Mouse (Mus musculus) liver, embryonic 16.5 days (tissue): Measurements from ENCODE around the gene Prkca. TPM values are rescaled to one million over a fixed set of nuclear protein-coding genes. Genes with fewer than 3 reads are reported as not detected.

Experiments used
- ATAC-seq: fragments of 200-750 bp; cut with Nextera tagmentation; 2 replicates; pipeline ENCODE4 v1.8.0; 2017; ENCODE audit warnings: low read depth, mild to moderate bottlenecking, moderate number of reproducible peaks, moderate library complexity
- H3K27ac ChIP-seq: fragments of 300-500 bp; sonication (generic); 2 replicates; pipeline ENCODE4 v1.5.1; 2014; ENCODE audit warnings: mild to moderate bottlenecking, low read length
- H3K27me3 ChIP-seq: fragments of 300-500 bp; sonication (generic); 2 replicates; pipeline ENCODE4 v1.6.1; 2014; ENCODE audit warnings: low read depth, low read length, mixed read lengths; ENCODE audit not compliant: control insufficient read depth, insufficient read depth
- H3K36me3 ChIP-seq: fragments of 300-500 bp; sonication (generic); 2 replicates; pipeline ENCODE4 v1.6.1; 2014; ENCODE audit warnings: mild to moderate bottlenecking; ENCODE audit not compliant: control insufficient read depth, insufficient read depth
- H3K4me1 ChIP-seq: fragments of 300-500 bp; sonication (generic); 2 replicates; pipeline ENCODE4 v1.6.1; 2014; ENCODE audit warnings: low read depth, low read length, mixed read lengths; ENCODE audit not compliant: control insufficient read depth
- H3K4me2 ChIP-seq: fragments of 300-500 bp; sonication (generic); 2 replicates; pipeline ENCODE4 v1.6.1; 2014; ENCODE audit warnings: low read depth, low read length, mixed read lengths
- H3K4me3 ChIP-seq: fragments of 300-500 bp; sonication (generic); 2 replicates; pipeline ENCODE4 v1.5.1; 2014; ENCODE audit warnings: low read depth, mild to moderate bottlenecking, low read length
- H3K9ac ChIP-seq: fragments of 300-500 bp; sonication (generic); 2 replicates; pipeline ENCODE4 v1.6.1; 2014; ENCODE audit warnings: low read depth, low read length
- H3K9me3 ChIP-seq: fragments of 300-500 bp; sonication (generic); replicated peaks from 2 replicates; pipeline ENCODE4 v1.6.1; 2016; ENCODE audit warnings: low read length; ENCODE audit not compliant: control insufficient read depth
- WGBS: fragments of 180-500 bp; shearing (Covaris S2); extraction: QIAGEN DNeasy Blood & Tissue Kit; methylation state at CpG from one replicate; pipeline ENCODE4 v1.1.7; 2014; ENCODE audit not compliant: insufficient replicate concordance; 5-methylcytosine and 5-hydroxymethylcytosine counted together
- polyA plus RNA-seq: library from polyadenylated mRNA; unstranded; fragments of >200 nt; fragmentation: Nextera tagmentation; extraction: Ambion mirVana; gene quantifications from 2 replicates; pipeline ENCODE4 v1.2.1, GENCODE M21; 2015

Gene Prkca
- polyA plus RNA-seq, 1 experiment from 2014 or later, result 3.4 TPM

- H3K9ac ChIP-seq, result no peak overlapping the region
- H3K4me3 ChIP-seq, result no peak overlapping the region
- H3K27ac ChIP-seq, result no peak overlapping the region
- no peak overlapping the region for H3K4me2 ChIP-seq
- no peaks in the 10 kb centered on the region for H3K4me1 ChIP-seq
- no peaks in the 10 kb centered on the region for H3K27me3 ChIP-seq
- 66% methylated on average over 7 of the region's 7 CpGs for WGBS
- no peaks in the 10 kb centered on the region for H3K9me3 ChIP-seq
- no peaks in the 10 kb centered on the region for H3K36me3 ChIP-seq
- ATAC-seq, result no peak
These were observed 203.7 kb downstream of the Prkca start for GRCm38 (mm10) chr11:108140028-108140427.

DNA sequence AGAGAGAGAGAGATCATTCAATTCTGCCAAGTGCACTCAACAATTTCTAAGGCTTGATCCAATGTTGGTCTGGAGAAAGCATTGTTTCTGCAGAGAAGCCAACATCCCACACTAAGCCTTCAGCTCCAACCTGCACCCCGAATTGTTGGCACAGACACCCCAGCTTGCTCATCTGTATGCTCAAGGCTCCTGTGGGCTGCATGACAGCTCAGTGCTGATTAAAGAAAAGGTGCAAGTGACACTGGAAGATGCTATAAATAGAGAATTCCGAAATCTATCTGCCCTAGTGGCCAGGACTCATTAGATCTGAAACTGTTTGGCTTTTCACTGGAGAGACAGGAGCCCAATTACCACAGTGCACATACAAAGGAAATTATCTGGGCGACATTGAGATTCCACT is 207.4 kb downstream of the Prkca start:
- no peaks in the 10 kb centered on the region for H3K4me1 ChIP-seq
- H3K4me3 ChIP-seq, result no peak overlapping the region
- H3K36me3 ChIP-seq, result no peaks in the 10 kb centered on the region
- no peak overlapping the region for H3K9ac ChIP-seq
- no peak for ATAC-seq
- no peak overlapping the region for H3K27ac ChIP-seq
- H3K27me3 ChIP-seq, result no peaks in the 10 kb centered on the region
- H3K4me2 ChIP-seq, result no peak overlapping the region
- WGBS, result 43% methylated on average over 3 of the region's 3 CpGs
- H3K9me3 ChIP-seq, result no peaks in the 10 kb centered on the region

DNA sequence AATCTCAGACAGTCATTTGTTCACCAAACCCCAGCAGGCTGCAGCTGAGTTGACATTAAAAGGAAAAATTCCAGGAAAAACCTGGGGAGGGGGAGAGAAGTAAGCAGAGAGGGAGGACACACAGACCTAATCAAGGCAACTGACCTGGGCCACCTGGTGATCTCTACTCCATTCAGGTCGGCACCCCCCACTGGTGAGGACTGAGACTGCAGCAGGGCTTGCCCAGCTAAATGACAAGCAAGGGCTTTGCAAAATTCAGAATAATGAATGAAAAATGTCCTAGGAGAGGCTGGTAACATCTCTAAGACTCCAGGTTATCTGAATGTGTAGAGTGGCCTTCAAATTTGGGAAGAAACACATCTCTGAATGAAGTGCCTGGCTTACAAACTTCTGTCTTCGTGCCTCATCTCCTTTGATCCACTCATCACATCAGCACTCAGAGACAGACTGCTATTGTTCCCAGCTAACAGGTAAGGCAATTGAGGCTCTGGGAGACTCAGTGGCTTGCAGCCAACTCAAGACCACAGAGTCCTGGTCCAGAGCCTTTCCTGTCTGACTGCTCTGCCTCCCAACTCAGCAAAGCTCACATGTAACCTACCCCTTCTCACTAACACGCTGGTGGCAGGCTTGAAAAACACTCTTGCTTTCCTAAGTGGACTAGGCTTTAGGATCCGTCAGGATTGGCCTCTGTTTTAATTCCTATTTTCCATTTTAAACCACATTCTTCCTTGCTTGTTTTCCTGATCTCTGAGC is 208.1 kb downstream of the Prkca start:
- 40% methylated on average over 4 of the region's 4 CpGs for WGBS
- Histone ChIP-seq H3K4me1 (no peaks in the 10 kb centered on the region), H3K27ac (no peak overlapping the region), H3K9me3 (no peaks in the 10 kb centered on the region), H3K4me2 (no peak overlapping the region), H3K9ac (no peak overlapping the region), H3K4me3 (no peak overlapping the region), H3K27me3 (no peaks in the 10 kb centered on the region), H3K36me3 (no peaks in the 10 kb centered on the region)
- no peak for ATAC-seq

DNA sequence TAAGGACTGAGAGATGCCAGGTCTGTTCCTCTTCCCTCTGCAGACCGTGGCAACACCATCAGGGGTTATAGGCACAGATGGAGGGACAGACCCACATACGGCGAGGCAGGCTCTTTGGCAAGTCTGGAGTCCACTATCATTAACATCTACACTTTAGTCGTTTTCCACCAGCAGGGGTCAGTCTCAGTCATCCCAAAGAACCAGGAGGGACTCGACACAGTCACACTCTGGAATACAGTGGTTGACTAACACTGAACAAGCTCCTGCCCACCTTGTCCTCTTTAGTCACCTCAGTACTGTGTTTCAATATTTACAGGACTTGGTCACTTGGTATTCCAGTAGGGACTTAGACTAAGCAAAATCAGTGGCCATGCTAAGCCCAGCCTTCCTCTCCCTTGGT is 215.1 kb downstream of the Prkca start:
- no peak overlapping the region for H3K4me2 ChIP-seq
- no peaks in the 10 kb centered on the region for H3K9me3 ChIP-seq
- no peak overlapping the region for H3K4me3 ChIP-seq
- no peaks in the 10 kb centered on the region for H3K36me3 ChIP-seq
- H3K4me1 ChIP-seq, result no peaks in the 10 kb centered on the region
- ATAC-seq, result no peak
- no peak overlapping the region for H3K9ac ChIP-seq
- no peaks in the 10 kb centered on the region for H3K27me3 ChIP-seq
- WGBS, result 34% methylated on average over 5 of the region's 5 CpGs
- H3K27ac ChIP-seq, result no peak overlapping the region

- Histone ChIP-seq H3K4me3 (no peak overlapping the region), H3K27ac (no peak overlapping the region), H3K36me3 (no peaks in the 10 kb centered on the region), H3K4me2 (no peak overlapping the region), H3K9me3 (no peaks in the 10 kb centered on the region), H3K9ac (no peak overlapping the region), H3K4me1 (no peaks in the 10 kb centered on the region), H3K27me3 (no peaks in the 10 kb centered on the region)
- 62% methylated on average over 5 of the region's 5 CpGs for WGBS
- no peak for ATAC-seq
These were observed 215.8 kb downstream of the Prkca start for GRCm38 (mm10) chr11:108127908-108128307.

DNA sequence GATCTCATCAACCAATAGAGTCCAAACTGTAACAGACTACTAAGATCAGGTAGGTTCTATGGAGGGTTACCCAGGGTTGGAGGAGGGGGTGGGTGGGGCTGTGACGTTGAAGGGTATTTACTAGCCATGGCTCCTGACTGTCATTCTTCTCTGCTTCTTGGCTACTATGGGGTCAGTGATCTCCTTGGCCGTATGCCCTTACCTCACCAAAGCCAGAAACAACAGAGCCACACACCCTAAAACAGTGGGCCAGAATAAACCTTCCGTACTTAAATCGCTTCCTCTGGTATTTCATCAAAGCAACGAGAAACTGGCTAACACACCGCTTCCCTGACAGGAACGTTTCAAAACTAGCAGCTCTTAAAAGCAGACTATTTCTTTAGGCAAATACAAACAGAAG is 221.2 kb downstream of the Prkca start:
- 67% methylated on average over 7 of the region's 7 CpGs for WGBS
- H3K36me3 ChIP-seq, result no peaks in the 10 kb centered on the region
- H3K4me2 ChIP-seq, result no peak overlapping the region
- H3K9ac ChIP-seq, result no peak overlapping the region
- H3K4me3 ChIP-seq, result no peak overlapping the region
- no peak overlapping the region for H3K27ac ChIP-seq
- no peak for ATAC-seq
- no peaks in the 10 kb centered on the region for H3K4me1 ChIP-seq
- no peaks in the 10 kb centered on the region for H3K27me3 ChIP-seq
- H3K9me3 ChIP-seq, result no peaks in the 10 kb centered on the region

DNA sequence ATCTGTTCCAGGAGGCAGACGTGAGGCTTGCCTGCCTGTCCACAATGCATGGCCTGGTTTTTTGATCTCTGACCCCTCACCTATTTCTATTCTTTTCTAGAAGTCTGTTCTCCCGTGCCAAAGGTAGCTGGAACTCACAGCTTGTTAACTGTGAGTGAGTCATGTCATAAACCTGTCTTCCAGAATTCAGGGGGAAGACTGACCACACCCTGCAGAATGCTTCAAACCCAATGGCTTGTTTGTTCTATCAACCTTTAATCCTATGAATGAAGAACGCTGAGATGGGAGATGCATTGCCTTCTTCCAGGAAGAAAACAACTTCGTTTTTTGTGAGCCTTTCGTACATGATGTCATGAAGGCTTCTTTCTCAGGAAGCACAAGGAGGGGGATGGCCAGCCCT is 223.0 kb downstream of the Prkca start:
- ATAC-seq, result no peak
- 55% methylated on average over 5 of the region's 5 CpGs for WGBS
- no peaks in the 10 kb centered on the region for H3K4me1 ChIP-seq
- no peak overlapping the region for H3K4me2 ChIP-seq
- no peak overlapping the region for H3K4me3 ChIP-seq
- H3K27me3 ChIP-seq, result no peaks in the 10 kb centered on the region
- H3K27ac ChIP-seq, result no peak overlapping the region
- no peaks in the 10 kb centered on the region for H3K36me3 ChIP-seq
- no peaks in the 10 kb centered on the region for H3K9me3 ChIP-seq
- no peak overlapping the region for H3K9ac ChIP-seq

DNA sequence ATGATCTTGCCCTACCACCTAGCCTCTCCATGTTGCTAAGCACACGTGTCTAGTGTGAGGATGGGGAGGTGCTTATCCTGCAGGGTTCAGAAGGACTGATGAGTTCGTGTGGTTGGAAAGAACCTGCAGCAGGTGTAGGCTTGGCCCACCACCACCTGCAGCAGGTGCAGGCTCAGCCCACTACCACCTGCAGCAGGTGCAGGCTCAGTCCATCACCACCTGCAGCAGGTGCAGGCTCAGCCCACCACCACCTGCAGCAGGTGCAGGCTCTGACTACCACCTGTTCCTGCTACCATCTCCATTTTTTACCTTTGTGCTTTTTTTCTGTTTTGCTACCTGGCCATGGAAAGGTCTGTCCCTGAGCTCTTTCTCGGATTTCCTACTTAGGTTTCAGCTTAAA is 223.9 kb downstream of the Prkca start:
- Histone ChIP-seq H3K9ac (no peak overlapping the region), H3K27ac (no peak overlapping the region), H3K4me1 (no peaks in the 10 kb centered on the region), H3K9me3 (no peaks in the 10 kb centered on the region), H3K4me3 (no peak overlapping the region), H3K36me3 (no peaks in the 10 kb centered on the region), H3K4me2 (no peak overlapping the region), H3K27me3 (no peaks in the 10 kb centered on the region)
- WGBS, result 46% methylated on average over 3 of the region's 3 CpGs
- ATAC-seq, result no peak

- Histone ChIP-seq H3K4me3 (no peak overlapping the region), H3K4me2 (no peak overlapping the region), H3K9me3 (no peaks in the 10 kb centered on the region), H3K4me1 (no peaks in the 10 kb centered on the region), H3K36me3 (no peaks in the 10 kb centered on the region), H3K27me3 (no peaks in the 10 kb centered on the region), H3K9ac (no peak overlapping the region), H3K27ac (no peak overlapping the region)
- WGBS, result 54% methylated on average over 2 of the region's 2 CpGs
- no peak for ATAC-seq
These were observed 224.9 kb downstream of the Prkca start for GRCm38 (mm10) chr11:108118814-108119213.
